Mouse (Mus musculus) forebrain, embryonic 11.5 days (tissue): ENCODE measurements around the gene Ablim1. TPM values are rescaled to one million over a fixed set of nuclear protein-coding genes. Genes with fewer than 3 reads are reported as not detected.
A peak's percentile ranks its signal among the peaks of the same experiment; 100 is the strongest.

Experiments
- ATAC-seq: fragments of 200-750 bp; cut with Nextera tagmentation; replicated peaks from 2 replicates; pipeline ENCODE4 v1.8.0; 2017; ENCODE audit warnings: moderate TSS enrichment; ENCODE audit not compliant: low FRiP score
- DNase-seq: peaks from one replicate; pipeline ENCODE4 v3.0.0-alpha.2; 2017; ENCODE audit warnings: low spot score
- H3K27ac ChIP-seq: fragments of 300-500 bp; sonication (generic); 2 replicates; pipeline ENCODE4 v1.5.1; 2014; ENCODE audit warnings: low read depth, low read length
- H3K27me3 ChIP-seq: fragments of 300-500 bp; sonication (generic); 2 replicates; pipeline ENCODE4 v1.6.1; 2014; ENCODE audit warnings: mild to moderate bottlenecking, low read length, mixed read lengths; ENCODE audit not compliant: control insufficient read depth, insufficient read depth
- H3K36me3 ChIP-seq: fragments of 300-500 bp; sonication (generic); 2 replicates; pipeline ENCODE4 v1.6.1; 2014; ENCODE audit warnings: mild to moderate bottlenecking, low read length, moderate library complexity, mixed read lengths; ENCODE audit not compliant: control insufficient read depth, insufficient read depth
- H3K4me1 ChIP-seq: fragments of 300-500 bp; sonication (generic); replicated peaks from 2 replicates; pipeline ENCODE4 v1.6.1; 2014; ENCODE audit warnings: low read length, mixed read lengths; ENCODE audit not compliant: control insufficient read depth, insufficient read depth
- H3K4me2 ChIP-seq: fragments of 300-500 bp; sonication (generic); 2 replicates; pipeline ENCODE4 v1.6.1; 2014; ENCODE audit warnings: low read depth, mild to moderate bottlenecking, low read length, moderate library complexity, mixed read lengths; ENCODE audit not compliant: severe bottlenecking
- H3K4me3 ChIP-seq: fragments of 300-500 bp; sonication (generic); 2 replicates; pipeline ENCODE4 v1.5.1; 2014; ENCODE audit warnings: low read depth, low read length
- H3K9ac ChIP-seq: fragments of 300-500 bp; sonication (generic); 2 replicates; pipeline ENCODE4 v1.6.1; 2014; ENCODE audit warnings: low read length
- H3K9me3 ChIP-seq: fragments of 300-500 bp; sonication (generic); 2 replicates; pipeline ENCODE4 v1.6.1; 2016; ENCODE audit warnings: low read length, mixed read lengths; ENCODE audit not compliant: control insufficient read depth
- WGBS: fragments of 180-500 bp; shearing (Covaris S2); extraction: QIAGEN DNeasy Blood & Tissue Kit; methylation state at CpG from one replicate; pipeline ENCODE4 v1.1.7; 2014; 5-methylcytosine and 5-hydroxymethylcytosine counted together
- polyA plus RNA-seq: library from polyadenylated mRNA; unstranded; fragments of >200 nt; fragmentation: Nextera tagmentation; extraction: Ambion mirVana; gene quantifications from 2 replicates; pipeline ENCODE4 v1.2.1, GENCODE M21; 2014

Ablim1 gene
- polyA plus RNA-seq, 1 experiment from 2014 or later: 17.0 TPM

GRCm38 (mm10) chr19:57333356-57333755 lies 18.6 kb upstream of the Ablim1 start:
- Histone ChIP-seq H3K27me3 (no peaks in the 10 kb centered on the region), H3K9me3 (no peaks in the 10 kb centered on the region), H3K27ac (no peak overlapping the region), H3K4me1 (no peaks in the 10 kb centered on the region), H3K36me3 (no peaks in the 10 kb centered on the region), H3K9ac (no peak overlapping the region), H3K4me3 (no peak overlapping the region), H3K4me2 (no peak overlapping the region)
- ATAC-seq (no peak), DNase-seq (no peak)
- 83% methylated on average over 4 of the region's 4 CpGs for WGBS

GRCm38 (mm10) chr19:57331237-57331636 lies 16.5 kb upstream of the Ablim1 start:
- no peaks in the 10 kb centered on the region for H3K27me3 ChIP-seq
- H3K36me3 ChIP-seq: no peaks in the 10 kb centered on the region
- 80% methylated on average over 6 of the region's 6 CpGs for WGBS
- no peak for ATAC-seq
- no peak overlapping the region for H3K9ac ChIP-seq
- DNase-seq: no peak
- H3K27ac ChIP-seq: no peak overlapping the region
- no peaks in the 10 kb centered on the region for H3K4me1 ChIP-seq
- H3K4me3 ChIP-seq: no peak overlapping the region
- H3K9me3 ChIP-seq: no peaks in the 10 kb centered on the region
- no peak overlapping the region for H3K4me2 ChIP-seq

GRCm38 (mm10) chr19:57330309-57330708 lies 15.6 kb upstream of the Ablim1 start:
- ATAC-seq: no peak
- 78% methylated on average over 11 of the region's 11 CpGs for WGBS
- no peaks in the 10 kb centered on the region for H3K36me3 ChIP-seq

GRCm38 (mm10) chr19:57328792-57329191 lies 14.1 kb upstream of the Ablim1 start:
- H3K27me3 ChIP-seq: no peaks in the 10 kb centered on the region
- 61% methylated on average over 12 of the region's 12 CpGs for WGBS
- no peak overlapping the region for H3K4me2 ChIP-seq
- ATAC-seq (no peak), DNase-seq (no peak)
- H3K4me3 ChIP-seq: no peak overlapping the region
- no peaks in the 10 kb centered on the region for H3K9me3 ChIP-seq
- H3K9ac ChIP-seq: no peak overlapping the region
- H3K36me3 ChIP-seq: no peaks in the 10 kb centered on the region
- no peak overlapping the region for H3K27ac ChIP-seq
- H3K4me1 ChIP-seq: no peaks in the 10 kb centered on the region

More at GRCm38 (mm10) chr19:57330309-57330708, 15.6 kb upstream of the Ablim1 start:
- H3K27ac ChIP-seq: no peak overlapping the region
- H3K9ac ChIP-seq: no peak overlapping the region
- no peak overlapping the region for H3K4me2 ChIP-seq
- H3K9me3 ChIP-seq: no peaks in the 10 kb centered on the region
- H3K4me1 ChIP-seq: no peaks in the 10 kb centered on the region
- no peak for DNase-seq
- H3K4me3 ChIP-seq: no peak overlapping the region
- no peaks in the 10 kb centered on the region for H3K27me3 ChIP-seq

GRCm38 (mm10) chr19:57328269-57328668 lies 13.6 kb upstream of the Ablim1 start:
- H3K4me3 ChIP-seq: no peak overlapping the region
- WGBS: 98% methylated on average over 7 of the region's 7 CpGs
- H3K4me1 ChIP-seq: no peaks in the 10 kb centered on the region
- H3K27me3 ChIP-seq: no peaks in the 10 kb centered on the region
- H3K9me3 ChIP-seq: no peaks in the 10 kb centered on the region
- H3K36me3 ChIP-seq: no peaks in the 10 kb centered on the region
- no peak overlapping the region for H3K4me2 ChIP-seq
- H3K27ac ChIP-seq: no peak overlapping the region
- DNase-seq (no peak), ATAC-seq (no peak)
- no peak overlapping the region for H3K9ac ChIP-seq

- no peak overlapping the region for H3K9ac ChIP-seq
- no peaks in the 10 kb centered on the region for H3K27me3 ChIP-seq
- no peak overlapping the region for H3K4me2 ChIP-seq
- no peaks in the 10 kb centered on the region for H3K9me3 ChIP-seq
- H3K27ac ChIP-seq: no peak overlapping the region
- no peaks in the 10 kb centered on the region for H3K36me3 ChIP-seq
- no peak overlapping the region for H3K4me3 ChIP-seq
- no peaks in the 10 kb centered on the region for H3K4me1 ChIP-seq
- ATAC-seq (no peak), DNase-seq (no peak)
These were observed 13.0 kb upstream of the Ablim1 start for GRCm38 (mm10) chr19:57327679-57328078.

- no peak overlapping the region for H3K27ac ChIP-seq
- no peaks in the 10 kb centered on the region for H3K4me1 ChIP-seq
- no peaks in the 10 kb centered on the region for H3K27me3 ChIP-seq
- H3K4me2 ChIP-seq: no peak overlapping the region
- H3K9ac ChIP-seq: no peak overlapping the region
- no peaks in the 10 kb centered on the region for H3K36me3 ChIP-seq
- ATAC-seq (no peak), DNase-seq (peak; percentile 78)
- no peak overlapping the region for H3K4me3 ChIP-seq
- WGBS: 30% methylated on average over 7 of the region's 7 CpGs
- H3K9me3 ChIP-seq: no peaks in the 10 kb centered on the region
These were observed 11.1 kb upstream of the Ablim1 start for GRCm38 (mm10) chr19:57325748-57326300.

GRCm38 (mm10) chr19:57323087-57323486 lies 8.4 kb upstream of the Ablim1 start:
- H3K27ac ChIP-seq: no peak overlapping the region
- no peak overlapping the region for H3K9ac ChIP-seq
- no peak overlapping the region for H3K4me2 ChIP-seq
- WGBS: 90% methylated on average over 8 of the region's 8 CpGs
- no peaks in the 10 kb centered on the region for H3K4me1 ChIP-seq
- no peak overlapping the region for H3K4me3 ChIP-seq
- no peaks in the 10 kb centered on the region for H3K27me3 ChIP-seq
- DNase-seq (no peak), ATAC-seq (no peak)
- no peaks in the 10 kb centered on the region for H3K9me3 ChIP-seq
- H3K36me3 ChIP-seq: no peaks in the 10 kb centered on the region

GRCm38 (mm10) chr19:57322491-57322890 lies 7.8 kb upstream of the Ablim1 start:
- no peak overlapping the region for H3K4me3 ChIP-seq
- no peaks in the 10 kb centered on the region for H3K36me3 ChIP-seq
- no peaks in the 10 kb centered on the region for H3K27me3 ChIP-seq
- no peak overlapping the region for H3K9ac ChIP-seq
- no peaks in the 10 kb centered on the region for H3K4me1 ChIP-seq
- H3K9me3 ChIP-seq: no peaks in the 10 kb centered on the region
- no peak for DNase-seq
- no peak overlapping the region for H3K27ac ChIP-seq
- no peak for ATAC-seq
- no peak overlapping the region for H3K4me2 ChIP-seq
- WGBS: 80% methylated on average over 4 of the region's 4 CpGs
